Mouse (Mus musculus) MEL (cell line): Measurements from ENCODE around the gene Il5.

Source experiments
- CTCF ChIP-seq, 3 experiments: IDR thresholded peaks in 2 of 3; conservative IDR thresholded peaks in 1 of 3; 2 replicates each; pipeline ENCODE4 v1.5.1; 2011 to 2012; ENCODE audit warnings: low read length in 3 of 3, low read depth in 2 of 3, mild to moderate bottlenecking in 2 of 3, improper control_type of control experiment in 1 of 3, inconsistent platforms in 1 of 3, mixed read lengths in 1 of 3, moderate library complexity in 1 of 3; ENCODE audit not compliant: control insufficient read depth in 1 of 3, insufficient read depth in 1 of 3, poor library complexity in 1 of 3, severe bottlenecking in 1 of 3
- GABPA ChIP-seq: IDR thresholded peaks from 2 replicates; pipeline ENCODE4 v1.6.1; 2012; ENCODE audit warnings: low read depth, mild to moderate bottlenecking, inconsistent platforms, low read length, improper control_type of control experiment, moderate library complexity
- POLR2A ChIP-seq, 2 experiments: IDR thresholded peaks; 2 replicates each; pipeline ENCODE4 v1.6.1; 2011 to 2012; ENCODE audit warnings: low read length in 2 of 2, mild to moderate bottlenecking in 2 of 2, control low read depth in 1 of 2, improper control_type of control experiment in 1 of 2, low read depth in 1 of 2, moderate library complexity in 1 of 2; ENCODE audit not compliant: control insufficient read depth in 1 of 2, insufficient read depth in 1 of 2, poor library complexity in 1 of 2

DNA sequence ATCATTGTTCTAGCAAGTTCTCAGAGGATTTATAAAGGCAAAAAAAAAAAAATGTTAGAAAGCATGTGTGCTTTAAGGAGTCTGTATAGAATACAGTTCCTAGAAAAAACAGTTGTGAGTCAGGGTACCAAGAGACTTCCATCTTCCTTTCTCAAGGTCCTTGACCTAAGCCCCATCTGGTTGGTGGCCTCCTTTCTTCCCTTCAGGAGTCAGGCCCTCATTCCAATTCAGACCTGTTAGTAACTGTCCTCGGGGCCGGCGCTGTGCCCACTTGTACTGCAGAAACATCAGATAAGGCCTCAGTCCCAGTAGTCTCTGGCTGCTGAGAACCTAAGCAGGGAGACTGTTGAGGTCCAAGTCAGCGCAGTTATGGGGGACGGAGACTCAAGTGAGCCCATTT, 52.5 kb downstream of the Il5 start, which contains the start of gene Gm17334:
- TF ChIP-seq CTCF (IDR thresholded peaks at IDR 0.05 in 2 of 3, conservative IDR thresholded peaks at IDR 0.05 in 1 of 3; ENCODE audit: control insufficient read depth in 1 of 3, insufficient read depth in 1 of 3, low read depth in 2 of 3, low read length in 3 of 3, poor library complexity in 1 of 3, severe bottlenecking in 1 of 3), result no peak
- TF ChIP-seq POLR2A (IDR thresholded peaks at IDR 0.05; ENCODE audit: control insufficient read depth in 1 of 2, insufficient read depth in 1 of 2, low read depth in 1 of 2, low read length in 2 of 2, poor library complexity in 1 of 2), result no peak
- TF ChIP-seq GABPA, result no peak
